Mouse (Mus musculus) hindlimb bud, embryonic 11.5 days (tissue): ENCODE data around the gene Capn3.

ENCODE experiments used
- DNase-seq: peaks from one replicate; pipeline ENCODE4 v3.0.0-alpha.2; 2012; ENCODE audit warnings: low read depth, low spot score; ENCODE audit errors: extremely low spot score

Gene Capn3

GRCm38 (mm10) chr2:120481921-120482320, 26.1 kb downstream of the Capn3 start:
- no peak for DNase-seq

GRCm38 (mm10) chr2:120482506-120483389, 26.9 kb downstream of the Capn3 start:
- no peak for DNase-seq

GRCm38 (mm10) chr2:120484241-120484640, 28.4 kb downstream of the Capn3 start:
- DNase-seq, result no peak

GRCm38 (mm10) chr2:120493254-120493653, 37.4 kb downstream of the Capn3 start:
- DNase-seq, result no peak

- no peak for DNase-seq
Measured at GRCm38 (mm10) chr2:120496511-120496910, 40.7 kb downstream of the Capn3 start.

GRCm38 (mm10) chr2:120499971-120500471, 44.2 kb downstream of the Capn3 start:
- no peak for DNase-seq

GRCm38 (mm10) chr2:120501136-120501918, 45.5 kb downstream of the Capn3 start:
- DNase-seq, result no peak

- no peak for DNase-seq
Measured at GRCm38 (mm10) chr2:120501931-120502604, 46.2 kb downstream of the Capn3 start.

GRCm38 (mm10) chr2:120502605-120502990, 46.8 kb downstream of the Capn3 start:
- DNase-seq, result no peak

GRCm38 (mm10) chr2:120503094-120503493, 47.3 kb downstream of the Capn3 start:
- no peak for DNase-seq

- DNase-seq, result no peak
Measured at GRCm38 (mm10) chr2:120503992-120504391, 48.2 kb downstream of the Capn3 start.

GRCm38 (mm10) chr2:120514181-120514580, 58.4 kb downstream of the Capn3 start:
- DNase-seq, result no peak

- no peak for DNase-seq
Measured at GRCm38 (mm10) chr2:120518547-120519210, 62.9 kb downstream of the Capn3 start.

GRCm38 (mm10) chr2:120526771-120527170, 71.0 kb downstream of the Capn3 start:
- no peak for DNase-seq

GRCm38 (mm10) chr2:120529531-120529930, 73.7 kb downstream of the Capn3 start:
- DNase-seq, result no peak

GRCm38 (mm10) chr2:120531223-120531622, 75.4 kb downstream of the Capn3 start:
- no peak for DNase-seq

- DNase-seq, result no peak
Measured at GRCm38 (mm10) chr2:120539333-120539732, 83.5 kb downstream of the Capn3 start.

- no peak for DNase-seq
Measured at GRCm38 (mm10) chr2:120539778-120540208, 84.0 kb downstream of the Capn3 start.

GRCm38 (mm10) chr2:120544732-120545131, 88.9 kb downstream of the Capn3 start:
- no peak for DNase-seq
